Mouse (Mus musculus) gastrocnemius, adult 2 months (tissue): ENCODE data around the gene Ptk7. TPM values are rescaled to one million over a fixed set of nuclear protein-coding genes. Genes with fewer than 3 reads are reported as not detected.
A peak's percentile ranks its signal among the peaks of the same experiment; 100 is the strongest.

ENCODE experiments used
- DNase-seq: peaks from one replicate; pipeline ENCODE4 v3.0.0; 2022
- H3K27ac ChIP-seq: fragments of 200-600 bp; 2 replicates; pipeline ENCODE4 v1.8.1; 2022; ENCODE audit warnings: mild to moderate bottlenecking
- H3K4me3 ChIP-seq: fragments of 200-600 bp; 2 replicates; pipeline ENCODE4 v1.8.1; 2022; ENCODE audit warnings: mild to moderate bottlenecking, moderate library complexity
- CTCF ChIP-seq: fragments of 200-600 bp; IDR thresholded peaks from 2 replicates; pipeline ENCODE4 v1.8.1; 2022; ENCODE audit warnings: antibody characterized with exemption, mild to moderate bottlenecking, moderate library complexity
- intact Hi-C: fragments of 180-260 bp; cut with DNase I; formaldehyde crosslinking; loops from one replicate; pipeline ENCODE4 v1.15.1; 2025
- total RNA-seq, 2 experiments: library from RNA; stranded (reverse); gene quantifications; 2 replicates each; pipeline ENCODE4 v1.2.3; 2021

The Ptk7 gene
- total RNA-seq, 2 experiments from 2014 or later = 0.28 to 0.78 TPM

GRCm38 (mm10) chr17:46639929-46640328 is 10.6 kb upstream of the Ptk7 start:
- no peak for DNase-seq
- Histone ChIP-seq H3K27ac (no peak overlapping the region), H3K4me3 (no peak overlapping the region)
- intact Hi-C loops = no loop called here
- TF ChIP-seq CTCF = no peak

- Histone ChIP-seq H3K4me3 (peak overlapping the region; percentile 56), H3K27ac (no peak overlapping the region)
- intact Hi-C loops = loop anchor here (1.0 kb wide), 1 partner anchor 112 kb away; no protein-coding TSS in a partner anchor
- DNase-seq = peak; percentile 60
- TF ChIP-seq CTCF = peak; percentile 80
Measured at GRCm38 (mm10) chr17:46636831-46637523, 7.7 kb upstream of the Ptk7 start.

GRCm38 (mm10) chr17:46629685-46630441 is 559 bp upstream of the Ptk7 start:
- TF ChIP-seq CTCF = no peak
- intact Hi-C loops = no loop called here
- Histone ChIP-seq H3K4me3 (peak overlapping the region; percentile 83), H3K27ac (0 out of 2 replicates have a peak overlapping the region, but pooled peaks have one; percentile 3)
- DNase-seq = no peak

GRCm38 (mm10) chr17:46628471-46628790 is 873 bp downstream of the Ptk7 start:
- no peak for DNase-seq
- no peak for TF ChIP-seq CTCF
- H3K4me3 ChIP-seq = peak overlapping the region; percentile 83
- intact Hi-C loops = no loop called here
- peak overlapping the region; percentile 63 for H3K27ac ChIP-seq

GRCm38 (mm10) chr17:46627409-46627808 is 1.9 kb downstream of the Ptk7 start:
- DNase-seq = no peak
- Histone ChIP-seq H3K27ac (no peak overlapping the region), H3K4me3 (no peak overlapping the region)
- TF ChIP-seq CTCF = no peak
- intact Hi-C loops = no loop called here

- peak overlapping the region; percentile 32 for H3K27ac ChIP-seq
- no peak for TF ChIP-seq CTCF
- DNase-seq = no peak
- intact Hi-C loops = no loop called here
- H3K4me3 ChIP-seq = no peak overlapping the region
Measured at GRCm38 (mm10) chr17:46624598-46624997, 4.7 kb downstream of the Ptk7 start.

GRCm38 (mm10) chr17:46623819-46624557 is 5.3 kb downstream of the Ptk7 start:
- H3K27ac ChIP-seq = peak overlapping the region; percentile 32
- intact Hi-C loops = no loop called here
- DNase-seq = no peak
- no peak overlapping the region for H3K4me3 ChIP-seq
- peak; percentile 14; the same call in 1 of the 2 replicates for TF ChIP-seq CTCF

- H3K4me3 ChIP-seq = no peak overlapping the region
- H3K27ac ChIP-seq = no peak overlapping the region
- no peak for TF ChIP-seq CTCF
- DNase-seq = no peak
- intact Hi-C loops = no loop called here
Measured at GRCm38 (mm10) chr17:46622269-46622668, 7.0 kb downstream of the Ptk7 start.

GRCm38 (mm10) chr17:46621324-46621723 is 8.0 kb downstream of the Ptk7 start:
- H3K27ac ChIP-seq = no peak overlapping the region
- intact Hi-C loops = no loop called here
- peak; percentile 42 for DNase-seq
- no peak for TF ChIP-seq CTCF
- H3K4me3 ChIP-seq = peak overlapping the region; percentile 17; the same call in 1 of the 2 replicates

GRCm38 (mm10) chr17:46619683-46620357 is 9.5 kb downstream of the Ptk7 start:
- intact Hi-C loops = no loop called here
- H3K4me3 ChIP-seq = no peak overlapping the region
- H3K27ac ChIP-seq = no peak overlapping the region
- no peak for TF ChIP-seq CTCF
- DNase-seq = no peak

- DNase-seq = no peak
- no peak overlapping the region for H3K27ac ChIP-seq
- TF ChIP-seq CTCF = no peak
- intact Hi-C loops = no loop called here
- H3K4me3 ChIP-seq = no peak overlapping the region
Measured at GRCm38 (mm10) chr17:46618769-46619682, 10.3 kb downstream of the Ptk7 start.
